Mouse (Mus musculus) cerebellum, adult 2 months (tissue): ENCODE data around the gene Tdrd9.

ENCODE experiments used
- CTCF ChIP-seq: fragments of 200-500 bp; IDR thresholded peaks from 2 replicates; pipeline ENCODE4 v1.5.1; 2011; ENCODE audit warnings: low read depth, mild to moderate bottlenecking, control low read depth, low read length, moderate library complexity, borderline replicate concordance; ENCODE audit not compliant: insufficient read depth
- POLR2A ChIP-seq: fragments of 200-500 bp; IDR thresholded peaks from 2 replicates; pipeline ENCODE4 v1.6.1; 2011; ENCODE audit warnings: low read length, control low read depth, borderline replicate concordance; ENCODE audit not compliant: insufficient read depth

DNA sequence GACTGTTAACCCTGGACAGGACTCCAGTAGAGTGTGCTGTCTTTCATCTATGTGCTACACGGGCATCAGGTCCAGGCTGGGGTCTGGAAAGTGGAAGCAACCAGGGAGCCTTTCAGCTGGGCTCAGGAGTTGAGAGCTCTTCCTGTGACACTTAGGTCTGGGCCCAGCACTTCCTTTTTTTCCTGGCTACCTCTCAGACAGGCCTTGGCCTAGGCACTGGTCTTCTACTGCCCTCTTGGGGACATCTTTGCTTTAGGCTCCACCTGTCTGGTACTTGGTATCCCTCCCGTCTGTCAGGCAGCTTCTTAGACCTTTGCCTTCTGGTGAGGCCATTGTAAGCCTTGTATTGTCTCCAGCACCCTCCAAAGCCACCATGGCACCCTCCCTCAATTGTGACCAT, 24.6 kb upstream of the Tdrd9 start:
- TF ChIP-seq CTCF = peak; percentile 96
- no peak for TF ChIP-seq POLR2A
